Mouse (Mus musculus): Measurements from ENCODE around the gene Hunk.

- no peak for TF ChIP-seq POLR2A (IDR thresholded peaks at IDR 0.05; ENCODE audit: insufficient read length, low read depth)
- no peak for TF ChIP-seq USF1 (IDR thresholded peaks at IDR 0.05; ENCODE audit: low read depth)
- TF ChIP-seq MAX (IDR thresholded peaks at IDR 0.05; ENCODE audit: low read depth) = no peak
- no peak for TF ChIP-seq TCF12 (IDR thresholded peaks at IDR 0.05; ENCODE audit: insufficient read depth, poor library complexity, severe bottlenecking)
- TF ChIP-seq POLR2AphosphoS2 (IDR thresholded peaks at IDR 0.05; ENCODE audit: insufficient read length, low read depth) = no peak
- no peak for TF ChIP-seq E2F4 (IDR thresholded peaks at IDR 0.05; ENCODE audit: insufficient read depth)
- no peak for TF ChIP-seq REST (IDR thresholded peaks at IDR 0.05; ENCODE audit: insufficient read depth, insufficient read length)
- no peak for TF ChIP-seq MYOD1 (IDR thresholded peaks at IDR 0.05; ENCODE audit: control insufficient read depth in 1 of 3, insufficient read length in 2 of 3, low read depth in 2 of 3)
- no peak for TF ChIP-seq MYOG (IDR thresholded peaks at IDR 0.05; ENCODE audit: control insufficient read depth in 1 of 3, insufficient read depth in 1 of 3, insufficient read length in 2 of 3, low read depth in 2 of 3)
- no peak for TF ChIP-seq SRF (IDR thresholded peaks at IDR 0.05; ENCODE audit: control insufficient read depth, insufficient read length, low read depth)
Observed at GRCm38 (mm10) chr16:90534591-90534990, 148.8 kb downstream of the Hunk start.
